Mouse (Mus musculus) cerebellum, adult 2 months (tissue): Measurements from ENCODE around the gene Sh3glb2.

Experiments used
- CTCF ChIP-seq: fragments of 200-500 bp; IDR thresholded peaks from 2 replicates; pipeline ENCODE4 v1.5.1; 2011; ENCODE audit warnings: low read depth, mild to moderate bottlenecking, control low read depth, low read length, moderate library complexity, borderline replicate concordance; ENCODE audit not compliant: insufficient read depth
- POLR2A ChIP-seq: fragments of 200-500 bp; IDR thresholded peaks from 2 replicates; pipeline ENCODE4 v1.6.1; 2011; ENCODE audit warnings: low read length, control low read depth, borderline replicate concordance; ENCODE audit not compliant: insufficient read depth

- TF ChIP-seq CTCF: no peak
- peak; percentile 9; the same call in 1 of the 2 replicates for TF ChIP-seq POLR2A
These were observed 33.6 kb upstream of the Sh3glb2 start for GRCm38 (mm10) chr2:30392577-30393369.
